In genomic region chr2:60503991-60504390, GRCm38 (mm10) we compare ENCODE assay signal across 31 mouse cellular contexts. TPM values are rescaled to one million over a fixed set of nuclear protein-coding genes. Genes with fewer than 3 reads are reported as not detected.
DNase-seq lines count a peak whose midpoint lies in the region; ATAC-seq and TF ChIP-seq lines count a peak whose summit lies in the region.
"Had no signal": no experiment of that assay in that cellular context is flagged by ENCODE, and none has a peak within 500 bp of the region (broad histone marks: within the 10 kb centered on the region; RNA-seq: fewer than 3 reads in every experiment).

No protein-coding gene starts in this region.

- no peaks in the 10 kb centered on the region for H3K4me1 ChIP-seq in forebrain, embryonic 16.5 days (replicated peaks; ENCODE audit: control insufficient read depth, insufficient read depth, low read length)
- H3K4me1 ChIP-seq in forebrain, embryonic 12.5 days, result no peaks in the 10 kb centered on the region
- H3K4me1 ChIP-seq: hindbrain, embryonic 12.5 days; liver, embryonic 13.5 days; midbrain, embryonic 13.5 days had no signal

- H3K79me2 ChIP-seq in myocyte (ENCODE audit: control insufficient read depth, insufficient read depth), result no peaks in the 10 kb centered on the region

- H3K9ac ChIP-seq in forebrain, embryonic 16.5 days (replicated peaks; ENCODE audit: low read depth, low read length), result no peak overlapping the region
- no peak overlapping the region for H3K9ac ChIP-seq in forebrain, embryonic 12.5 days
- H3K9ac ChIP-seq: embryonic facial prominence, embryonic 15.5 days; hindbrain, embryonic 12.5 days; limb, embryonic 15.5 days; liver, embryonic 13.5 days; midbrain, embryonic 13.5 days had no signal

- no peak overlapping the region for H3K27ac ChIP-seq in forebrain, embryonic 16.5 days (ENCODE audit: low read length)
- no peak overlapping the region for H3K27ac ChIP-seq in forebrain, embryonic 12.5 days
- H3K27ac ChIP-seq: embryonic facial prominence, embryonic 10.5 days; embryonic facial prominence, embryonic 15.5 days; hindbrain, embryonic 12.5 days; limb, embryonic 10.5 days; limb, embryonic 15.5 days; liver, embryonic 13.5 days; macrophage; midbrain, embryonic 13.5 days; stomach, postnatal 0 days had no signal

- ATAC-seq in forebrain, embryonic 16.5 days, result peak; percentile 38; the same call in 1 of the 2 replicates
- ATAC-seq in forebrain, embryonic 12.5 days (ENCODE audit: low FRiP score), result no peak
- no peak for ATAC-seq in erythroid progenitor cell, adult 5-6 weeks (replicated peaks; ENCODE audit: low FRiP score, poor library complexity, severe bottlenecking)
- ATAC-seq: intestine, embryonic 16.5 days; lung, postnatal 0 days; midbrain, embryonic 13.5 days had no signal

- no peaks in the 10 kb centered on the region for H3K36me3 ChIP-seq in forebrain, embryonic 16.5 days (ENCODE audit: control insufficient read depth, insufficient read depth)
- H3K36me3 ChIP-seq in forebrain, embryonic 12.5 days (replicated peaks), result no peaks in the 10 kb centered on the region
- no peaks in the 10 kb centered on the region for H3K36me3 ChIP-seq in myocyte (ENCODE audit: control insufficient read depth, insufficient read depth)
- H3K36me3 ChIP-seq: embryonic facial prominence, embryonic 10.5 days; embryonic facial prominence, embryonic 15.5 days; hindbrain, embryonic 12.5 days; limb, embryonic 10.5 days; limb, embryonic 15.5 days; liver, embryonic 13.5 days; midbrain, embryonic 13.5 days had no signal

- DNase-seq in NIH3T3 (ENCODE audit: low read depth), result peak; percentile 44
- DNase-seq in adrenal gland, postnatal 10 days, result peak; percentile 56
- DNase-seq: cerebellum, adult 8-10 months; cerebellum, postnatal 25 days; gastrocnemius, postnatal 25 days; heart, adult 18-20 months; heart, postnatal 36 days; kidney, adult 8-10 months; kidney, postnatal 10 days; layer of hippocampus, adult 9-11 months; liver, embryonic 13.5 days; lung, adult 18-20 months; right cerebral cortex, postnatal 4 days; thymus, adult 2 months; thymus, postnatal 4 days had no signal

- no peak overlapping the region for H3K4me2 ChIP-seq in forebrain, embryonic 16.5 days (ENCODE audit: low read length)
- no peak overlapping the region for H3K4me2 ChIP-seq in forebrain, embryonic 12.5 days
- H3K4me2 ChIP-seq in myocyte (ENCODE audit: low read depth), result peak overlapping the region; percentile 66
- H3K4me2 ChIP-seq: embryonic facial prominence, embryonic 15.5 days; hindbrain, embryonic 12.5 days; limb, embryonic 15.5 days; liver, embryonic 13.5 days; midbrain, embryonic 13.5 days had no signal

- no peak for TF ChIP-seq POLR2A in myocyte (IDR thresholded peaks at IDR 0.05; ENCODE audit: insufficient read length, low read depth)

- 50% methylated on average over 4 of the region's 4 CpGs for WGBS in forebrain, embryonic 16.5 days
- 84% methylated on average over 4 of the region's 4 CpGs for WGBS in forebrain, embryonic 12.5 days

- H3K27me3 ChIP-seq in forebrain, embryonic 16.5 days (replicated peaks; ENCODE audit: control insufficient read depth, insufficient read depth, low read length), result no peaks in the 10 kb centered on the region
- H3K27me3 ChIP-seq in forebrain, embryonic 12.5 days, result no peaks in the 10 kb centered on the region
- no peaks in the 10 kb centered on the region for H3K27me3 ChIP-seq in myocyte (ENCODE audit: control insufficient read depth, insufficient read depth, insufficient read length)
- H3K27me3 ChIP-seq: CH12.LX; embryonic facial prominence, embryonic 15.5 days; hindbrain, embryonic 12.5 days; limb, embryonic 15.5 days; liver, embryonic 13.5 days; midbrain, embryonic 13.5 days had no signal

- H3K9me3 ChIP-seq in forebrain, embryonic 16.5 days (ENCODE audit: control insufficient read depth, low read length), result no peaks in the 10 kb centered on the region; the same call in 1 of the 2 replicates
- H3K9me3 ChIP-seq in forebrain, embryonic 12.5 days, result no peaks in the 10 kb centered on the region
- H3K9me3 ChIP-seq: embryonic facial prominence, embryonic 10.5 days; embryonic facial prominence, embryonic 15.5 days; hindbrain, embryonic 12.5 days; limb, embryonic 10.5 days; limb, embryonic 15.5 days; liver, embryonic 13.5 days; midbrain, embryonic 13.5 days had no signal

- H3ac ChIP-seq in myocyte (ENCODE audit: control insufficient read depth, insufficient read length), result no peak overlapping the region

- H3K4me3 ChIP-seq in forebrain, embryonic 16.5 days (replicated peaks; ENCODE audit: low read length), result no peak overlapping the region
- H3K4me3 ChIP-seq in forebrain, embryonic 12.5 days (replicated peaks), result no peak overlapping the region
- no peak overlapping the region for H3K4me3 ChIP-seq in myocyte
- H3K4me3 ChIP-seq: embryonic facial prominence, embryonic 10.5 days; embryonic facial prominence, embryonic 15.5 days; hindbrain, embryonic 12.5 days; limb, embryonic 10.5 days; limb, embryonic 15.5 days; liver, embryonic 13.5 days; midbrain, embryonic 13.5 days had no signal

TF ChIP-seq in myocyte, 11 proteins besides CTCF, POLR2A, EP300 and RAD21:
- no peak for TF ChIP-seq SRF (IDR thresholded peaks at IDR 0.05; ENCODE audit: control insufficient read depth, insufficient read length, low read depth)
- no peak for TF ChIP-seq TCF12 (IDR thresholded peaks at IDR 0.05; ENCODE audit: insufficient read depth, poor library complexity, severe bottlenecking)
- TF ChIP-seq MYOG (IDR thresholded peaks at IDR 0.05; ENCODE audit: control insufficient read depth in 1 of 3, insufficient read depth in 1 of 3, insufficient read length in 2 of 3, low read depth in 2 of 3), result no peak
- TF ChIP-seq USF1 (IDR thresholded peaks at IDR 0.05; ENCODE audit: low read depth), result no peak

RNA-seq across cellular contexts. Expression of gene Pla2r1, which starts 49.1 kb away (rescaled TPM):
- polyA plus RNA-seq in forebrain, embryonic 16.5 days (2015; fragmentation: Nextera tagmentation; extraction: Ambion mirVana), result 0.25 TPM in 2 replicates
- 0.83 and 1.5 TPM in 2 replicates for polyA plus RNA-seq in forebrain, embryonic 12.5 days (2016; fragmentation: Nextera tagmentation; extraction: Ambion mirVana)
- 1 to 10 TPM; 1.8 to 2.4 TPM for total RNA-seq in adrenal gland, postnatal 10 days (2021)
- polyA plus RNA-seq in myocyte (2012; fragmentation: generic; extraction: Trizol), result 0.79 TPM
- total RNA-seq in erythroid progenitor cell, adult 5-6 weeks (2015; ENCODE audit: low replicate concordance), result not detected in 2 replicates
- total RNA-seq in erythroid progenitor cell, adult 5-6 weeks (2017; ENCODE audit: low replicate concordance), result not detected in 2 replicates
- total RNA-seq: CH12.LX; megakaryocyte-erythroid progenitor cell, adult 5-6 weeks had no signal
